Mouse (Mus musculus) left cerebral cortex, adult 2 months (tissue): ENCODE results near the gene March1. TPM values are rescaled to one million over a fixed set of nuclear protein-coding genes. Genes with fewer than 3 reads are reported as not detected.

Experiments used
- DNase-seq, 2 experiments: peaks; one replicate each; pipeline ENCODE4 v3.0.0; 2021 to 2022; ENCODE audit warnings: low spot score in 2 of 2, mixed read lengths in 1 of 2; ENCODE audit errors: extremely low spot score in 1 of 2
- H3K27ac ChIP-seq: fragments of 200-600 bp; 2 replicates; pipeline ENCODE4 v1.8.1; 2022
- H3K4me3 ChIP-seq: fragments of 200-600 bp; 2 replicates; pipeline ENCODE4 v1.8.1; 2022
- CTCF ChIP-seq: fragments of 200-600 bp; IDR thresholded peaks from 2 replicates; pipeline ENCODE4 v1.8.1; 2022; ENCODE audit warnings: antibody characterized with exemption, mild to moderate bottlenecking, moderate library complexity
- intact Hi-C: fragments of 180-260 bp; cut with DNase I; formaldehyde crosslinking; loops from one replicate; pipeline ENCODE4 v1.15.1; 2025
- total RNA-seq, 2 experiments: library from RNA; stranded (reverse); gene quantifications; 2 replicates each; pipeline ENCODE4 v1.2.3; 2021

The March1 gene
- total RNA-seq, 2 experiments from 2014 or later: 37.0 to 41.5 TPM

DNA sequence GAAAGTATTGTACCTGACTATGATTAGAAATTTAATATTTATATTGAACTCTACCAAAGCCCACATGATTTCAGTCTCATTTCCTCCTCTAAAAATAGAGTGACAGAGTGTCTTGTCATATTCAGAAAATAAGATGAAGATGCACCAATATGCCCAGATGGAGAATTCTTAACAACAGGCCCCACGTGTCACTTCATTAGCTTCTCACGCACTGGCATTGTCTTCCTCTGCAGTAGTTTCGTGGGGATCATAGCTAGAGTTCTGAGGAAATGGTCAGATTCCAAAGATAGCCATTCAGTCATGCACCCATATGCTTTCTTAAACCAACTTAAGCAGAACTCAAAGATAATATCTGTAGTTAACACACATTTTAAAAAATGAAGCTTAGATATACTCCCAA is 582.5 kb downstream of the March1 start:
- TF ChIP-seq CTCF: no peak
- intact Hi-C loops: no loop called here
- no peak overlapping the region for H3K27ac ChIP-seq
- no peak for DNase-seq
- H3K4me3 ChIP-seq: no peak overlapping the region

DNA sequence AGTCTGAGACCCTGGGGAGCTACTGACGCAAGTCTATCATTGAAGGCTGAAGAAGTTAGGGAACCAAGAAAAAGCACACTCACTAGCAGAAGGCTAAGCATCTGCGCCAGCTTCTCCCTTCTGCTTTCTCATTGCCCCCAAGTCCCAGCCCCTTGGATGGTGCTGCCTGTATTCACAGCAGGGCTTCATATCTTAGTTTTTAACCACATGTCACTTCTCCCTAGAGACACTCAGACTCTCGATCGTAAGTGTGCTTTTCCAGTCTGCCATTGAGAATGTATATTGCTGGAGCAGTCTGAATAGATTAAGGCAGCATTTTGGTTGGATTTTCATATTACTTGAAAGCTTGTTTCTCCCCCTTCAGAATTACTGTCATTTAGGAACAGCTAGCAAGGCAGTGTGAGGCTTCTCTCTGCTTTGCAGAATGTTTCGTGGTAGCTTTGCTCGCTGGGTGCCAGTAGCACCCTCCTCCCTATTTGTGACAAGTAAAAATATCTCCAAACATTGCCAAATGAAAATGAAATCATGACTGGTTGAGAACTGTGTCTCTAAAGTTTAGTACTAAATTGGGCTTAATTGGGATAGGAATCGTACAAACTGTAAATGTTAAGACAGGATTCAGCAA is 586.2 kb downstream of the March1 start:
- TF ChIP-seq CTCF: no peak
- H3K27ac ChIP-seq: 0 out of 2 replicates have a peak overlapping the region, but pooled peaks have one; percentile 24
- H3K4me3 ChIP-seq: no peak overlapping the region
- intact Hi-C loops: no loop called here
- no peak for DNase-seq

DNA sequence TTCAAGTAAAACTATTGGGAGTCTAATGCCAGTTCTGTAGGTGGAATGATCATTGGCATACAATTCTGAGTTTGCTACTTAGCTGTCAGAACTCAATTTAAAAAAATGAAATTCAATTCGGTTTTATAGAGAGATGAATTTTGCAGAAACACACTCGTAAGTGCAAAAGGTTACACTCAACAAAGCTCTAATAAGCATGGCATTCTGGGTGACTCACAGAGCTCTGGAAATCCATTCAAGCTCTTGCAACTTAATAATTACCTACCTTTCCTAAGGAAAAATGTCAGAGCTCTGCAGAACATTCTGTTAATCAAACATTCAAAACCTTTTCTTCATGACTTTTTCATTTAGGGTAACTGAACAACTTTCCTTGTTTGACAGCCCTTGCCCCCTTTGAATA is 591.9 kb downstream of the March1 start:
- DNase-seq: no peak
- intact Hi-C loops: no loop called here
- no peak overlapping the region for H3K27ac ChIP-seq
- TF ChIP-seq CTCF: no peak
- H3K4me3 ChIP-seq: no peak overlapping the region

DNA sequence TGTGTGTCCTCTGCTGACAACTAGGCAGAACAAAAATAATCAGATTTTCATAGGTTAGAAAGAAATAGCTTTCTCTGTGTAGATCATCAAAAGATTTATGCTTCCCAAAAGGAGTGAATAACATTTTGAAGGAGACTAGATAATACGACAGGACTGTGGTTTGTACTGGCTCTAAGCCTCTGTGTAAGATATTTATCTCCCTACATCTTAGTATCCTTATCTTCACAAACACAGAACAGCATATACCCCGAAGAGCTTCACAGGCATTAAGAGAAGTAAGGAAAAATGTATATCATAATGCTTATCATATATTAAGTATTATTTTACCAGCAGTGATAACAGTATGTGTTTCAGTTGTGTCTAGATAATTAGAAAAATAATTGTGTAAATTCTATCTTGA is 592.6 kb downstream of the March1 start:
- H3K4me3 ChIP-seq: no peak overlapping the region
- H3K27ac ChIP-seq: no peak overlapping the region
- no peak for DNase-seq
- intact Hi-C loops: no loop called here
- TF ChIP-seq CTCF: no peak

DNA sequence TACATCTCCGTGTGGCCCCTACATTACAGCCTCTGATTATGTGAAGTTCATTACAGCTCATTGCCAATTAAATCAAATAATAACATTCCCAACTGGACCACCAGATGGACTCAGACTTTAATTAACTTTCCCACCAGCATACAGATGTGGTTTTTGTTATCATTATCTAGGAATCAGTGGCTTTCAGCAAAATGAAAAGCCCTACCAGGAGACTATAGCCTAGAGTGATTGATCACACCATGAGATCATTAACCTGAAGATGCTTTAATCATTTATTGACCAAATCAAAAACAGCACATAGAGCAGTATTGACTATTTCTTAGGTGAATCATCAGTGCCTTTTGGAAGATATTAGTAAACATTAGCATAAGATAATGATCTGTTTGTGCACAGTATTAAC is 602.3 kb downstream of the March1 start:
- no peak for DNase-seq
- H3K27ac ChIP-seq: no peak overlapping the region
- intact Hi-C loops: no loop called here
- TF ChIP-seq CTCF: no peak
- no peak overlapping the region for H3K4me3 ChIP-seq

DNA sequence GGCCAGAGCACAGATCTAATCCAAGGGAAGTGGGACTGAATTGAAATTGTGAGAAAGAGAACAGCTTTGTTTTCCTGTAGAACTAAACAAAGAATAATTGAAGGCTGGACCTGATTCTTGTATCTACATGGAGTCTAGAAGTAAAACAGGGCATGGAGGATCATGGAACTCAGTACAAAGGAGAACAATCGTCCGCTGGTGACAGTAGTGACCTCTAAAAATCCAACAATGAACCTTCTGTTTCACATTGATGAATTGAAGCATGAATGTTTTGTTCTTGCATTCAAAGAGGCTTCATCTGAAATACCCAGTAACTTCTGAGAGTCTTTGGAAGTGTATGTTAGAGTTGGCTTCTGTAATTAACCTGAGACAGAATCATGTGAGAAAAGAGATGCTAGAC is 612.2 kb downstream of the March1 start:
- Histone ChIP-seq H3K4me3 (no peak overlapping the region), H3K27ac (no peak overlapping the region)
- DNase-seq: no peak
- TF ChIP-seq CTCF: no peak
- intact Hi-C loops: no loop called here

DNA sequence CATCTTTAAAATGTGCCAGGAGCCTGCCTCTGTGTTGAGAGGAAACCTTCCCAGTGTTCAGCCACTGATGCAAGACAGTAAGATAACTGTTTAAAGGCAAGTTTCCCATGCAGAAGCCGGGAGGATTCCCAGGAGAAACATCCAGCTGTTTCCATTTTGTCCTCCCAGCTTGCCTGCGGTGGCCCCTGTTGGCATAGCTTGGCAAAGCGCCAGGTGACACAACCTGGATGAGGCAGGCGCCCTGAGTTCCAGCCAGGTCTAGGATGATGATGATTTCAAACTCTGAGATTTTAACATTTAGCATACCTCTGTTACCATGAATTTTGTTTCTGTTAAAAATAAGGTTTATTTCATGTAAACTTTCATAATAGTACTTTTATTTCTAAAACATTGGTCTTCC is 651.8 kb downstream of the March1 start:
- no peak overlapping the region for H3K27ac ChIP-seq
- no peak overlapping the region for H3K4me3 ChIP-seq
- no peak for TF ChIP-seq CTCF
- intact Hi-C loops: no loop called here
- DNase-seq: no peak

DNA sequence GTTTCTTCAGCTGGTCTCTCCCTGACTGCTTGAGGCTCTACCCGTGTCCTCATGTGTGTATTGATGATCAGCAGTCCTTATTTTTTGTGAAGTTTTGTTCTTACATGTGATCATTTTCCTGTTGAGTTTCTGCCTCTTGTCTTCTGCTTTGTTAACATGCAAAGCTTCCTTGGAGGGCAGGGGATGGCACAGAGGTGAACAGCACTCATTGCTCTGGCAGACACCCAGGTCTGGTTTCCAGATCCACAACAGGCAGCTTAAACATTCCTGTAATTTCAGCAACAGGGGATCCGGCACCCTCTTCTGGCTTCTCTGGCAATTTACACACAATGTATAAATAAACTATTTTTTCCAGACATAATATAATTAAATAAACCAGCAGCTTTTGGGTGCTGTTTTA is 652.4 kb downstream of the March1 start:
- no peak for DNase-seq
- peak; percentile 21 for TF ChIP-seq CTCF
- intact Hi-C loops: no loop called here
- no peak overlapping the region for H3K4me3 ChIP-seq
- no peak overlapping the region for H3K27ac ChIP-seq

DNA sequence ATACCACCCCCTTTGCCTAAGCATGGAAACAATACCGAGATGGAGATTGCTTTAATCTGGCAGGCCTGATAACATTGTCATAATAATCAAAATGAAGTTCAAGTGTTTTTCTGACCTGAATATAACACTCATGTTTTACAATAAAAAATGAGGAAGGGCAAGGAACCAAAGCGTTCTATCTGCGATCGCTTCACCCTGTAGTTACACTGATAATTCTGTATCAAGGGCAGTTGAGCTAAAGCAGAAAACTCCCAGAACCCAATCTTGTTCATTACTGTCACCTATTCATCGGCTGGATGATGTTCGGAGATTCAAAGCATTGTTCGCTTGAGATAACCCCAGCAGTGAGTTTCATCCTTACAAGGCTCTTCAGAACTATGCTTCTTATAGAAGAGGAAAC is 700.1 kb downstream of the March1 start:
- no peak overlapping the region for H3K4me3 ChIP-seq
- intact Hi-C loops: no loop called here
- DNase-seq: no peak
- H3K27ac ChIP-seq: no peak overlapping the region
- TF ChIP-seq CTCF: no peak

DNA sequence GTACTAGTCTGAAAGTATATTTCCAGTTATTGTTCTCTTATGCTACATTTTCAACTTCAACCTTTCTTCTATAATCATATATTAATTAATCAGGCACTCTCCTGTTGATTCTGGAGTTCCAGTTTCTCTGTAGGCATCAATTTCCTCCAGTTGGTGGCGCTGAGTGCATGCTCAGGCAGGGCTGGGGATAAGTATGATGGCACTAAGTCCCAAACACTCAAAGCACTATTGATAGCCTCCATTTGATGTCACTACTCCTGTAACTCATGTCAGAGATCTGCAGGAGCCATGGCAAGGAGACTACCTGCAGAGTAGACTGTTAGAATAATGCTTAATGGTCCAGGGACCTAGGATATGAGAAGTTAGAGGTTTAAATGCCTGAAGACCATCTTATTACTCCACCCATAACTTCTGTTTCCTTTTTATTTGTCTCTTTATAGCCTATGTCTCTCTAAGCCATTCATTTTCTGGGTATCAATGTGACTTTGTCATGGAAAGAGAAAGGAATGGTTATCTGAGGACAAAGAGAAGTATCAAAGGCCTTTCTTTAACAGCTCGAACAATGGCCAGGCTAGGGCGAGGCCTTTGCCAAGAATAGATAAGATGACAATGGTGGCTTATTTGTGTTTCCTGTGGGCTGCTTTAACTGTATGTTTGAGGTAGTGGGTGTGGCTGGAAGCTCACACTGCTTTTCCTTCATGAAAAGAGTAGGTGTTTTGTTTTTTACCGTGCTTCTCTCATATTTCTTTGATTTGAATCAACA is 705.5 kb downstream of the March1 start:
- peak in 1 of 2 experiments; percentile 13 for DNase-seq
- H3K27ac ChIP-seq: no peak overlapping the region
- intact Hi-C loops: loop anchor here (2.0 kb wide), 1 partner anchor 120 kb away; no protein-coding TSS in a partner anchor
- TF ChIP-seq CTCF: peak; percentile 57
- H3K4me3 ChIP-seq: no peak overlapping the region

DNA sequence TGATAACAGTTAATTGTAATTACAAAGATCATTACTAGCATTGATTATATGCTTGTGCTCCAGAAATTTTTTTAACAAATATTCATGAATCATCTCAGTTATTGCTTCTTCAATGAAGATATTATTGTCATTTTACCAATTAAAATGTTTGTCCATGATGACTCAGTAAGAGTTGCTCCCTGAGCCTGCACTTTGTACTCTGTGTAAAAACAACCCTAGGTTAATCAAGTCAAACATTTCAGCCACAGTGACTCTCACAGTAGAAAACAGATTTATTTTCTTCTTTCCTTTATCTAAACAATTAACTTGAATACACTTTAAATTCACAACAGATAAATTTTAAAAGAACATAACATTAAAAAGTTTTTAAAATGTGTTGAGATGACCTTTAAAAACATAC is 708.7 kb downstream of the March1 start:
- intact Hi-C loops: no loop called here
- DNase-seq: no peak
- TF ChIP-seq CTCF: no peak
- Histone ChIP-seq H3K4me3 (no peak overlapping the region), H3K27ac (no peak overlapping the region)

DNA sequence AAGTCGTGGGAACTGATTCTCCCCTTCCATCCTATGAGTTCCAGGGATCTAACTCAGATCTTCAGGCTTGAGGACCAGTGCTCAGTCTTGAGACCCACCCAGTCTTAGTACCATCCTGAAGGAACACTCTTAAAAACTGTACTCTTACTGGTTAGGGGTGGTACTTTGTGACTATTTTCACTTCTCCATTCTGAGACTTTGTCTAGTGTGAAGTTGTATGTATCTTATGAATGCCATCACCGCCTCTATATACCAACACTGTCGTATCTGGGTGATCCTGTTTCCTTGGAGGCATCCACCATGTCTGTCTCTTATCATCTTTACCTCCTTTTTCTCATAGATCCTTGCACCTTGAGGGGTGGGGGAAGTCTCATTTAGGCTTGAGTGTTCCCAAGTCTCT is 714.5 kb downstream of the March1 start:
- TF ChIP-seq CTCF: no peak
- no peak overlapping the region for H3K4me3 ChIP-seq
- DNase-seq: no peak
- intact Hi-C loops: no loop called here
- H3K27ac ChIP-seq: no peak overlapping the region

DNA sequence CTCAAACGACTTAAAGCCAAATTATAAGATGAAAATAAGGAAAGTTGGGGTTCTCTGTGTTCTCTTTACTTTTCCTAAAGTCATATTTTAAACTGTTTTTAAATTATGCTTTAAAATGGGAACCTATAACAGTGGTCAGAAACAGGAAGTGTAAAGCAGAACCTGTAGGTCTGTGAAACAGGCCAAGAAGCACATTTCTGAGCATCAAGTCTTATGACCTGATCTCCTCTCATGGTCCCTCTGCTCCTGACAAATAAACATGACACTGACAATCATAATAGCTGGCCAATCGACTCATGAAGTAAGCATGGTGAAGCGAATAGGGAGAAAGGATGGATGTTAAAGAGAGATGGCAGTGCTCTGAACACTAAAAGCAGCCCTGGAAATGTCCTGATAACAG is 716.6 kb downstream of the March1 start:
- no peak for TF ChIP-seq CTCF
- Histone ChIP-seq H3K27ac (no peak overlapping the region), H3K4me3 (no peak overlapping the region)
- intact Hi-C loops: no loop called here
- no peak for DNase-seq
